Mouse (Mus musculus) CH12.LX (cell line): ENCODE results near the gene Cmip. TPM values are rescaled to one million over a fixed set of nuclear protein-coding genes. Genes with fewer than 3 reads are reported as not detected.
A peak's percentile ranks its signal among the peaks of the same experiment; 100 is the strongest.

Experiments
- DNase-seq: peaks from one replicate; pipeline ENCODE4 v3.0.0-alpha.2; 2013; ENCODE audit errors: extremely low read depth
- H3K27ac ChIP-seq: 2 replicates; pipeline ENCODE4 v1.5.1; 2012; ENCODE audit warnings: low read depth, mild to moderate bottlenecking, control low read depth, moderate library complexity; ENCODE audit not compliant: insufficient read depth
- H3K27me3 ChIP-seq: replicated peaks from 2 replicates; pipeline ENCODE3; 2012; ENCODE audit warnings: inconsistent platforms
- H3K36me3 ChIP-seq, 2 experiments: replicated peaks in 1 of 2; 2 replicates each; pipeline versions ENCODE3 to v1.6.1; 2012; ENCODE audit warnings: inconsistent platforms in 1 of 2, low read length in 1 of 2, mild to moderate bottlenecking in 1 of 2, mixed read lengths in 1 of 2, moderate library complexity in 1 of 2; ENCODE audit not compliant: control insufficient read depth in 1 of 2, insufficient read depth in 1 of 2
- H3K4me1 ChIP-seq, 2 experiments: 2 replicates each; pipeline ENCODE4 v1.6.1; 2012; ENCODE audit warnings: inconsistent platforms in 1 of 2, moderate library complexity in 1 of 2; ENCODE audit not compliant: insufficient read depth in 2 of 2, control insufficient read depth in 1 of 2
- H3K4me2 ChIP-seq: 2 replicates; pipeline ENCODE4 v1.6.1; 2012; ENCODE audit warnings: low read depth, mild to moderate bottlenecking, control low read depth; ENCODE audit not compliant: poor library complexity, insufficient read depth, severe bottlenecking
- H3K4me3 ChIP-seq, 3 experiments: fragments of 150-350 bp in 1 of 3; sonication (generic) in 1 of 3; replicated peaks in 1 of 3; 2 replicates each; pipeline versions ENCODE3 to v1.5.1; 2011 to 2012; ENCODE audit warnings: low read depth in 2 of 3, low read length in 2 of 3, mild to moderate bottlenecking in 2 of 3, moderate library complexity in 2 of 3, control low read depth in 1 of 3, improper control_type of control experiment in 1 of 3, inconsistent platforms in 1 of 3, mixed read lengths in 1 of 3; ENCODE audit not compliant: poor library complexity in 1 of 3
- H3K79me2 ChIP-seq: replicated peaks from 2 replicates; pipeline ENCODE4 v1.6.1; 2012; ENCODE audit warnings: mild to moderate bottlenecking, moderate library complexity; ENCODE audit not compliant: control insufficient read depth, poor library complexity, insufficient read depth, severe bottlenecking; ENCODE audit errors: extremely low read depth
- H3K9ac ChIP-seq: 2 replicates; pipeline ENCODE4 v1.6.1; 2012; ENCODE audit warnings: low read depth, mild to moderate bottlenecking, control low read depth, moderate library complexity; ENCODE audit not compliant: insufficient read depth
- H3K9me3 ChIP-seq: replicated peaks from 2 replicates; pipeline ENCODE3; 2012; ENCODE audit warnings: low read length, inconsistent platforms, mixed read lengths
- BHLHE40 ChIP-seq: IDR thresholded peaks from 2 replicates; pipeline ENCODE4 v1.6.1; 2011; ENCODE audit warnings: mild to moderate bottlenecking, low read depth, low read length, improper control_type of control experiment
- CHD1 ChIP-seq: IDR thresholded peaks from 2 replicates; pipeline ENCODE4 v1.6.1; 2012; ENCODE audit warnings: low read depth, low read length, improper control_type of control experiment, inconsistent platforms
- CTCF ChIP-seq, 2 experiments: IDR thresholded peaks in 1 of 2; conservative IDR thresholded peaks in 1 of 2; 2 replicates each; pipeline ENCODE4 v1.5.1; 2011 to 2012; ENCODE audit warnings: low read depth in 2 of 2, low read length in 2 of 2, improper control_type of control experiment in 1 of 2, inconsistent platforms in 1 of 2, mild to moderate bottlenecking in 1 of 2, moderate library complexity in 1 of 2
- E2F4 ChIP-seq: IDR thresholded peaks from 2 replicates; pipeline ENCODE4 v1.6.1; 2011; ENCODE audit warnings: low read depth, low read length, improper control_type of control experiment; ENCODE audit not compliant: insufficient replicate concordance
- EP300 ChIP-seq: IDR thresholded peaks from 2 replicates; pipeline ENCODE4 v1.6.1; 2011; ENCODE audit warnings: low read length, improper control_type of control experiment
- ETS1 ChIP-seq: conservative IDR thresholded peaks from 2 replicates; pipeline ENCODE4 v1.6.1; 2012; ENCODE audit warnings: low read depth, mild to moderate bottlenecking, inconsistent platforms, low read length, improper control_type of control experiment, moderate library complexity
- GABPA ChIP-seq: IDR thresholded peaks from 2 replicates; pipeline ENCODE4 v1.6.1; 2012; ENCODE audit warnings: low read depth, low read length, improper control_type of control experiment, inconsistent platforms; ENCODE audit not compliant: insufficient replicate concordance
- IRF4 ChIP-seq: IDR thresholded peaks from 2 replicates; pipeline ENCODE4 v1.6.1; 2014; ENCODE audit warnings: low read depth, mild to moderate bottlenecking, inconsistent platforms, low read length, improper control_type of control experiment
- JUN ChIP-seq: IDR thresholded peaks from 2 replicates; pipeline ENCODE4 v1.6.1; 2011; ENCODE audit warnings: low read depth, mild to moderate bottlenecking, low read length, improper control_type of control experiment, moderate library complexity; ENCODE audit not compliant: insufficient read depth
- KAT2A ChIP-seq: IDR thresholded peaks from 2 replicates; pipeline ENCODE4 v1.6.1; 2012; ENCODE audit warnings: low read length, improper control_type of control experiment, inconsistent platforms; ENCODE audit not compliant: insufficient replicate concordance
- MAFK ChIP-seq: IDR thresholded peaks from 2 replicates; pipeline ENCODE4 v1.6.1; 2011; ENCODE audit warnings: low read length, improper control_type of control experiment; ENCODE audit not compliant: insufficient replicate concordance
- MAZ ChIP-seq: IDR thresholded peaks from 2 replicates; pipeline ENCODE4 v1.6.1; 2012; ENCODE audit warnings: low read depth, mild to moderate bottlenecking, inconsistent platforms, low read length, improper control_type of control experiment, moderate library complexity
- MEF2A ChIP-seq: IDR thresholded peaks from 2 replicates; pipeline ENCODE4 v1.6.1; 2014; ENCODE audit warnings: low read depth, mild to moderate bottlenecking, inconsistent platforms, low read length, improper control_type of control experiment, borderline replicate concordance
- MXI1 ChIP-seq: IDR thresholded peaks from 2 replicates; pipeline ENCODE4 v1.6.1; 2011; ENCODE audit warnings: mild to moderate bottlenecking, low read depth, low read length, improper control_type of control experiment
- MYC ChIP-seq: IDR thresholded peaks from 2 replicates; pipeline ENCODE4 v1.6.1; 2011; ENCODE audit warnings: low read depth, mild to moderate bottlenecking, improper control_type of control experiment, low read length
- NRF1 ChIP-seq: IDR thresholded peaks from 2 replicates; pipeline ENCODE4 v1.6.1; 2014; ENCODE audit warnings: low read depth, mild to moderate bottlenecking, inconsistent platforms, low read length, improper control_type of control experiment, moderate library complexity
- POLR2A ChIP-seq: IDR thresholded peaks from 2 replicates; pipeline ENCODE4 v1.6.1; 2011; ENCODE audit warnings: low read depth, mild to moderate bottlenecking, improper control_type of control experiment, low read length
- POLR2AphosphoS2 ChIP-seq: IDR thresholded peaks from 2 replicates; pipeline ENCODE4 v1.6.1; 2011; ENCODE audit warnings: low read depth, low read length, improper control_type of control experiment
- RAD21 ChIP-seq: IDR thresholded peaks from 2 replicates; pipeline ENCODE4 v1.6.1; 2011; ENCODE audit warnings: low read depth, mild to moderate bottlenecking, low read length, improper control_type of control experiment, moderate library complexity
- RCOR1 ChIP-seq: conservative IDR thresholded peaks from 2 replicates; pipeline ENCODE4 v1.6.1; 2012; ENCODE audit warnings: low read depth, mild to moderate bottlenecking, inconsistent platforms, low read length, improper control_type of control experiment
- SIN3A ChIP-seq: IDR thresholded peaks from 2 replicates; pipeline ENCODE4 v1.6.1; 2012; ENCODE audit warnings: low read length, improper control_type of control experiment, inconsistent platforms
- SMC3 ChIP-seq: IDR thresholded peaks from 2 replicates; pipeline ENCODE4 v1.6.1; 2011; ENCODE audit warnings: low read depth, low read length, improper control_type of control experiment
- TBP ChIP-seq: conservative IDR thresholded peaks from 2 replicates; pipeline ENCODE4 v1.6.1; 2011; ENCODE audit warnings: low read depth, low read length, improper control_type of control experiment
- TCF12 ChIP-seq: IDR thresholded peaks from 2 replicates; pipeline ENCODE4 v1.6.1; 2014; ENCODE audit warnings: low read depth, mild to moderate bottlenecking, inconsistent platforms, low read length, improper control_type of control experiment
- USF2 ChIP-seq: conservative IDR thresholded peaks from 2 replicates; pipeline ENCODE4 v1.6.1; 2011; ENCODE audit warnings: low read depth, low read length, improper control_type of control experiment
- ZC3H11A ChIP-seq: IDR thresholded peaks from 2 replicates; pipeline ENCODE4 v1.6.1; 2012; ENCODE audit warnings: low read depth, mild to moderate bottlenecking, inconsistent platforms, low read length, improper control_type of control experiment
- ZKSCAN1 ChIP-seq: IDR thresholded peaks from 2 replicates; pipeline ENCODE4 v1.6.1; 2012; ENCODE audit warnings: low read depth, inconsistent platforms, low read length, improper control_type of control experiment, borderline replicate concordance
- ZMIZ1 ChIP-seq: IDR thresholded peaks from 2 replicates; pipeline ENCODE4 v1.6.1; 2012; ENCODE audit warnings: low read depth, mild to moderate bottlenecking, inconsistent platforms, low read length, improper control_type of control experiment
- ZNF384 ChIP-seq: IDR thresholded peaks from 2 replicates; pipeline ENCODE4 v1.6.1; 2012; ENCODE audit warnings: low read depth, low read length, improper control_type of control experiment, inconsistent platforms
- dilution Hi-C: fragments of 300-500 bp; cut with MboI; formaldehyde crosslinking; loops from 2 replicates; pipeline ENCODE4 v1.14.3; 2020; ENCODE audit warnings: low sequenced_read_pairs; ENCODE audit not compliant: extremely low pct_unique_long_range_greater_than_20kb, extremely low pct_ligation_motif_present
- in situ Hi-C: fragments of 300-500 bp; cut with MboI; formaldehyde crosslinking; loops from 3 replicates; pipeline ENCODE4 v1.14.3; 2019; ENCODE audit warnings: low sequenced_read_pairs, low pct_ligation_motif_present, low pct_unique_long_range_greater_than_20kb, mixed read lengths
- polyA plus RNA-seq: library from polyadenylated mRNA; unstranded; fragments of >175 nt; gene quantifications from 2 replicates; pipeline ENCODE4 v1.2.1, GENCODE M21; 2012; ENCODE audit warnings: low read depth; ENCODE audit not compliant: insufficient read length
- total RNA-seq, 2 experiments: library from RNA; depleted of rRNA; stranded (reverse); fragments of 300-350 nt in 1 of 2; fragments of >200 nt in 1 of 2; gene quantifications; 2 replicates each; pipeline ENCODE4 v1.2.3; 2012 to 2014

The Cmip gene
- total and polyA plus RNA-seq, 3 experiments, result 5.2 to 39.0 (median 16.5) TPM

DNA sequence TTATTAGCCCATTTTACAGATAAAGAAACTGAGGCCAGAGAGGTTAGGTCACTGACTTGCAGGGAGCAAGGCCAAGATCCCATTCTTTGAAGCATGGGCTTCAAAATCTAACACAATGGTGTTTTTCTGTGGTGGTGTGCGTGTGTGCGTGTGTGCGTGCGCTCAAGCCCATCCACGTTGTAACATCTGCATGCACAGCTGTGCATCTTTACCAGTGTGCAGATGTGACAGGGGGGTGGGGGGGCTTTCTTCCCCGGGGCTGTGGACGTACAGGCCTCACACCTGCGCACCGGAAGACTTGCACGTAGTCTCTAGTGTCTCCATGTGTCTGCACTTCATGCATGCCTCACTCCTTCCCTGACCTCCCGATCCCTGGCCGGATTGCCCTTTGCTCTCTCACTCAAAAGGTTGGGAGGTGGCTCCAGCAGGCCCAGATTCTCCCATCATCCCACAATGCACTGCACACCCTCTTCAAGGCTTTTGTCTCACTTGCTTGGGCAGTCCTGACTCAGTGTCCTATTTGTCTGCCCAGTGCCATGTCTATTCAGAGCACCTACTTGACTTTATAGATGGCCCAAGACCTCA is 44.7 kb downstream of the Cmip start (continued):
- 0 out of 2 replicates have a peak, but pooled peaks have one; percentile 40 for TF ChIP-seq MYC
- no peak for TF ChIP-seq SMC3
- no peak for TF ChIP-seq ZNF384
- TF ChIP-seq GABPA, result no peak
- TF ChIP-seq ZC3H11A, result no peak
- TF ChIP-seq ZMIZ1, result no peak
- TF ChIP-seq RCOR1, result no peak
- TF ChIP-seq MXI1, result no peak
- no peak for TF ChIP-seq JUN
- no peak for TF ChIP-seq ZKSCAN1
- peak; percentile 46 for TF ChIP-seq EP300
- no peak for TF ChIP-seq RAD21

- Histone ChIP-seq H3K27me3 (no peaks in the 10 kb centered on the region), H3K27ac (peak overlapping the region; percentile 76), H3K79me2 (peaks cover 5% of the 10 kb centered on the region), H3K9ac (0 out of 2 replicates have a peak overlapping the region, but pooled peaks have one; percentile 9), H3K4me1 (peaks cover 46 to 94% of the 10 kb centered on the region in 2 experiments), H3K36me3 (peaks cover 0 to 33% of the 10 kb centered on the region in 2 experiments)
- DNase-seq, result no peak
- peak; percentile 49; the same call in 1 of the 2 replicates for TF ChIP-seq IRF4
- TF ChIP-seq ETS1, result 0 out of 2 replicates have a peak, but pooled peaks have one; percentile 31
- peak; percentile 48; the same call in 1 of the 2 replicates for TF ChIP-seq TCF12
- no peak for TF ChIP-seq BHLHE40
- peak; percentile 96 for TF ChIP-seq CHD1
- TF ChIP-seq, all 38 proteins: peak for 4
- 0 out of 2 replicates have a peak overlapping the region, but pooled peaks have one; percentile 13 for H3K4me2 ChIP-seq
- no peak overlapping the region for H3K4me3 ChIP-seq
- in situ Hi-C loops (loop anchor here (5.0 kb wide), 1 partner anchor 40 kb away; no protein-coding TSS in a partner anchor), dilution Hi-C loops (no loop called here)
- no peaks in the 10 kb centered on the region for H3K9me3 ChIP-seq
Observed at GRCm38 (mm10) chr8:117302072-117302471, 45.2 kb downstream of the Cmip start.

- dilution Hi-C loops, result no loop called here
- H3K4me1 ChIP-seq, result peaks cover 52 to 96% of the 10 kb centered on the region in 2 experiments
- H3K9ac ChIP-seq, result peak overlapping the region; percentile 24; the same call in 1 of the 2 replicates
- no peaks in the 10 kb centered on the region for H3K27me3 ChIP-seq
- H3K9me3 ChIP-seq, result no peaks in the 10 kb centered on the region
- H3K79me2 ChIP-seq, result peaks cover 15% of the 10 kb centered on the region
- H3K4me3 ChIP-seq, result no peak overlapping the region
- H3K27ac ChIP-seq, result peak overlapping the region; percentile 88
- peaks cover 0 to 17% of the 10 kb centered on the region in 2 experiments for H3K36me3 ChIP-seq
- in situ Hi-C loops, result loop anchor here (5.0 kb wide), 1 partner anchor 39 kb away; no protein-coding TSS in a partner anchor
- peak overlapping the region; percentile 85 for H3K4me2 ChIP-seq
- DNase-seq, result peak; percentile 84
- TF ChIP-seq POLR2A (no peak), CTCF (conservative IDR thresholded peaks at IDR 0.05 in 1 of 2, IDR thresholded peaks at IDR 0.05 in 1 of 2; ENCODE audit: low read depth in 2 of 2, low read length in 2 of 2) (peak in 1 of 2 experiments; percentile 21; a peak in 1 of 4 replicates), ZNF384 (no peak), SIN3A (peak; percentile 84; the same call in 1 of the 2 replicates), POLR2AphosphoS2 (no peak), MAZ (peak; percentile 79), USF2 (no peak), IRF4 (peak; percentile 92), SMC3 (peak; percentile 16; the same call in 1 of the 2 replicates), MXI1 (peak; percentile 93), MAFK (peak; percentile 35; the same call in 1 of the 2 replicates), TBP (no peak), NRF1 (peak; percentile 13; the same call in 1 of the 2 replicates), ETS1 (peak; percentile 86), MEF2A (peak; percentile 95), EP300 (no peak; the same call in none of the 2 replicates), E2F4 (no peak), KAT2A (no peak)
Observed at GRCm38 (mm10) chr8:117303666-117304065, 46.8 kb downstream of the Cmip start.
